Comparison of ENCODE assay signal across 17 mouse cellular contexts in genomic region chr19:5891521-5892258, GRCm38 (mm10). TPM values are rescaled to one million over a fixed set of nuclear protein-coding genes. Genes with fewer than 3 reads are reported as not detected.
DNase-seq lines count a peak whose midpoint lies in the region; ATAC-seq and TF ChIP-seq lines count a peak whose summit lies in the region.
"Had no signal": no experiment of that assay in that cellular context is flagged by ENCODE, and none has a peak within 500 bp of the region (broad histone marks: within the 10 kb centered on the region; RNA-seq: fewer than 3 reads in every experiment).

No protein-coding gene starts in this region.

- no peak for DNase-seq in forebrain, embryonic 10.5 days (ENCODE audit: extremely low spot score, low spot score)
- no peak for DNase-seq in forebrain, postnatal 0 days
- DNase-seq in heart, postnatal 25 days (ENCODE audit: low spot score), result no peak
- DNase-seq in liver, embryonic 13.5 days, result no peak
- DNase-seq in liver, postnatal 0 days, result no peak
- DNase-seq in retina, embryonic 14.5 days (ENCODE audit: low spot score), result no peak
- DNase-seq: cerebellum, adult 18-20 months; gastrocnemius, postnatal 10 days; kidney, adult 11 months; layer of hippocampus, adult 9-11 months; right cerebral cortex, adult 18-20 months had no signal

- no peaks in the 10 kb centered on the region for H3K27me3 ChIP-seq in forebrain, embryonic 10.5 days (ENCODE audit: poor library complexity, severe bottlenecking)
- no peaks in the 10 kb centered on the region for H3K27me3 ChIP-seq in forebrain, postnatal 0 days (ENCODE audit: insufficient read depth, low read length)
- H3K27me3 ChIP-seq in heart, embryonic 15.5 days, result no peaks in the 10 kb centered on the region
- H3K27me3 ChIP-seq in liver, embryonic 13.5 days, result no peaks in the 10 kb centered on the region; the same call in 1 of the 2 replicates
- H3K27me3 ChIP-seq in liver, postnatal 0 days (ENCODE audit: insufficient read depth, low read length), result peaks cover 9% of the 10 kb centered on the region
- H3K27me3 ChIP-seq in limb, embryonic 13.5 days, result no peaks in the 10 kb centered on the region
- H3K27me3 ChIP-seq: CH12.LX had no signal

- H3K4me1 ChIP-seq in forebrain, embryonic 10.5 days, result peaks cover 29% of the 10 kb centered on the region
- peaks cover 11% of the 10 kb centered on the region for H3K4me1 ChIP-seq in forebrain, postnatal 0 days (ENCODE audit: insufficient read depth)
- peaks cover 14% of the 10 kb centered on the region for H3K4me1 ChIP-seq in heart, embryonic 15.5 days (replicated peaks)
- H3K4me1 ChIP-seq in liver, embryonic 13.5 days (replicated peaks), result peaks cover 61% of the 10 kb centered on the region
- peaks cover 21% of the 10 kb centered on the region for H3K4me1 ChIP-seq in liver, postnatal 0 days (ENCODE audit: insufficient read depth)
- H3K4me1 ChIP-seq in limb, embryonic 13.5 days, result peaks cover 19% of the 10 kb centered on the region

- intact Hi-C loops in heart, postnatal 25 days (cut with DNase I), result no loop called here

- no peak for TF ChIP-seq CTCF in forebrain, postnatal 0 days (IDR thresholded peaks at IDR 0.05; ENCODE audit: low read depth)
- no peak for TF ChIP-seq CTCF in liver, postnatal 0 days (IDR thresholded peaks at IDR 0.05; ENCODE audit: low read depth)

- TF ChIP-seq EP300 in liver, postnatal 0 days (IDR thresholded peaks at IDR 0.05; ENCODE audit: low read depth), result no peak

- no peak for ATAC-seq in forebrain, postnatal 0 days
- no peak for ATAC-seq in heart, embryonic 15.5 days (replicated peaks; ENCODE audit: insufficient number of reproducible peaks, insufficient read depth, low FRiP score, low read depth)
- ATAC-seq in liver, embryonic 13.5 days (ENCODE audit: low read depth), result no peak
- no peak for ATAC-seq in liver, postnatal 0 days
- ATAC-seq in limb, embryonic 13.5 days (ENCODE audit: low FRiP score, low read depth), result no peak

- no peak overlapping the region for H3K4me2 ChIP-seq in forebrain, postnatal 0 days (ENCODE audit: low read depth)
- H3K4me2 ChIP-seq in heart, embryonic 15.5 days, result no peak overlapping the region
- H3K4me2 ChIP-seq in liver, embryonic 13.5 days, result 0 out of 2 replicates have a peak overlapping the region, but pooled peaks have one; percentile 97
- no peak overlapping the region for H3K4me2 ChIP-seq in liver, postnatal 0 days (ENCODE audit: low read depth, low read length)
- H3K4me2 ChIP-seq in limb, embryonic 13.5 days (replicated peaks), result peak overlapping the region; percentile 7; the same call in 1 of the 2 replicates

- peak overlapping the region; percentile 7; the same call in 1 of the 2 replicates for H3K4me3 ChIP-seq in forebrain, embryonic 10.5 days
- no peak overlapping the region for H3K4me3 ChIP-seq in forebrain, postnatal 0 days (ENCODE audit: low read depth, low read length)
- H3K4me3 ChIP-seq in heart, embryonic 15.5 days, result no peak overlapping the region
- H3K4me3 ChIP-seq in liver, embryonic 13.5 days (replicated peaks), result no peak overlapping the region
- H3K4me3 ChIP-seq in liver, postnatal 0 days (ENCODE audit: low read depth, low read length), result no peak overlapping the region
- no peak overlapping the region for H3K4me3 ChIP-seq in limb, embryonic 13.5 days

- no peak overlapping the region for H3K9ac ChIP-seq in forebrain, postnatal 0 days
- H3K9ac ChIP-seq in heart, embryonic 15.5 days, result no peak overlapping the region
- H3K9ac ChIP-seq in liver, embryonic 13.5 days, result 0 out of 2 replicates have a peak overlapping the region, but pooled peaks have one; percentile 5
- H3K9ac ChIP-seq in liver, postnatal 0 days (replicated peaks), result no peak overlapping the region
- H3K9ac ChIP-seq in limb, embryonic 13.5 days, result no peak overlapping the region

- peaks cover 39% of the 10 kb centered on the region for H3K36me3 ChIP-seq in forebrain, embryonic 10.5 days (replicated peaks)
- H3K36me3 ChIP-seq in forebrain, postnatal 0 days (ENCODE audit: insufficient read depth), result peaks cover 9% of the 10 kb centered on the region
- peaks cover 13% of the 10 kb centered on the region for H3K36me3 ChIP-seq in heart, embryonic 15.5 days
- H3K36me3 ChIP-seq in liver, embryonic 13.5 days, result peaks cover 30% of the 10 kb centered on the region
- H3K36me3 ChIP-seq in liver, postnatal 0 days (replicated peaks; ENCODE audit: insufficient read depth, low read length), result peaks cover 4% of the 10 kb centered on the region
- peaks cover 23% of the 10 kb centered on the region for H3K36me3 ChIP-seq in limb, embryonic 13.5 days

- H3K27ac ChIP-seq in forebrain, embryonic 10.5 days, result no peak overlapping the region
- H3K27ac ChIP-seq in forebrain, postnatal 0 days (ENCODE audit: low read depth, low read length), result no peak overlapping the region
- H3K27ac ChIP-seq in heart, embryonic 15.5 days, result peak overlapping the region; percentile 10; the same call in 1 of the 2 replicates
- peak overlapping the region; percentile 6; the same call in 1 of the 2 replicates for H3K27ac ChIP-seq in liver, embryonic 13.5 days
- no peak overlapping the region for H3K27ac ChIP-seq in liver, postnatal 0 days (ENCODE audit: low read depth)
- no peak overlapping the region for H3K27ac ChIP-seq in limb, embryonic 13.5 days

- no peaks in the 10 kb centered on the region for H3K9me3 ChIP-seq in forebrain, embryonic 10.5 days
- no peaks in the 10 kb centered on the region for H3K9me3 ChIP-seq in forebrain, postnatal 0 days (ENCODE audit: low read length)
- H3K9me3 ChIP-seq in heart, embryonic 15.5 days (replicated peaks), result no peaks in the 10 kb centered on the region
- H3K9me3 ChIP-seq in liver, embryonic 13.5 days (replicated peaks), result no peaks in the 10 kb centered on the region
- H3K9me3 ChIP-seq in liver, postnatal 0 days (ENCODE audit: low read length), result no peaks in the 10 kb centered on the region
- H3K9me3 ChIP-seq in limb, embryonic 13.5 days, result no peaks in the 10 kb centered on the region

- WGBS in forebrain, embryonic 10.5 days, result 96% methylated on average over 12 of the region's 12 CpGs
- 89% methylated on average over 12 of the region's 12 CpGs for WGBS in forebrain, postnatal 0 days
- 89% methylated on average over 12 of the region's 12 CpGs for WGBS in heart, embryonic 15.5 days
- WGBS in liver, embryonic 13.5 days (ENCODE audit: insufficient replicate concordance), result 88% methylated on average over 12 of the region's 12 CpGs
- 89% methylated on average over 12 of the region's 12 CpGs for WGBS in liver, postnatal 0 days (ENCODE audit: insufficient replicate concordance)
- 89% methylated on average over 12 of the region's 12 CpGs for WGBS in limb, embryonic 13.5 days

RNA-seq across cellular contexts. Expression of gene Tigd3, which starts 2.3 kb away (rescaled TPM):
- 9.0 and 9.1 TPM in 2 replicates for polyA plus RNA-seq in forebrain, embryonic 10.5 days (2016; fragmentation: Nextera tagmentation; extraction: Ambion mirVana)
- total RNA-seq in forebrain, postnatal 0 days (2014; rRNA removed), result 9.9 and 14.2 TPM in 2 replicates
- 8.6 and 10.2 TPM in 2 replicates for polyA plus RNA-seq in forebrain, postnatal 0 days (2015; fragmentation: Nextera tagmentation; extraction: Ambion mirVana)
- 1.2 and 2.0 TPM in 2 replicates for polyA plus RNA-seq in heart, embryonic 15.5 days (2015; fragmentation: Nextera tagmentation; extraction: Ambion mirVana)
- under 1 TPM; 0.22 to 0.68 TPM for total RNA-seq in heart, postnatal 25 days (2021)
- polyA plus RNA-seq in liver, embryonic 13.5 days (2015; fragmentation: Nextera tagmentation; extraction: Ambion mirVana), result 2.5 TPM in 2 replicates
- 1.5 and 1.7 TPM in 2 replicates for polyA plus RNA-seq in liver, postnatal 0 days (2015; fragmentation: Nextera tagmentation; extraction: Ambion mirVana)
- 4.7 and 5.5 TPM in 2 replicates for polyA plus RNA-seq in limb, embryonic 13.5 days (2015; fragmentation: Nextera tagmentation; extraction: Ambion mirVana)

RNA-seq across cellular contexts. Expression of gene Slc25a45, which starts 14.1 kb away (rescaled TPM):
- 1.5 and 2.0 TPM in 2 replicates for polyA plus RNA-seq in forebrain, embryonic 10.5 days (2016; fragmentation: Nextera tagmentation; extraction: Ambion mirVana)
- total RNA-seq in forebrain, postnatal 0 days (2014; rRNA removed), result 2.2 and 2.6 TPM in 2 replicates
- 2.0 and 2.9 TPM in 2 replicates for polyA plus RNA-seq in forebrain, postnatal 0 days (2015; fragmentation: Nextera tagmentation; extraction: Ambion mirVana)
- 3.2 and 4.2 TPM in 2 replicates for polyA plus RNA-seq in heart, embryonic 15.5 days (2015; fragmentation: Nextera tagmentation; extraction: Ambion mirVana)
- 1 to 10 TPM; 3.5 to 4.1 TPM for total RNA-seq in heart, postnatal 25 days (2021)
- 5.7 and 6.8 TPM in 2 replicates for polyA plus RNA-seq in liver, embryonic 13.5 days (2015; fragmentation: Nextera tagmentation; extraction: Ambion mirVana)
- polyA plus RNA-seq in liver, postnatal 0 days (2015; fragmentation: Nextera tagmentation; extraction: Ambion mirVana), result 8.4 and 9.1 TPM in 2 replicates
- 2.3 and 2.4 TPM in 2 replicates for polyA plus RNA-seq in limb, embryonic 13.5 days (2015; fragmentation: Nextera tagmentation; extraction: Ambion mirVana)
- polyA plus RNA-seq: erythroblast, embryonic 14.5 days had no signal

RNA-seq across cellular contexts. Expression of gene Frmd8, which starts 16.6 kb away (rescaled TPM):
- polyA plus RNA-seq in forebrain, embryonic 10.5 days (2016; fragmentation: Nextera tagmentation; extraction: Ambion mirVana), result 36.9 and 40.6 TPM in 2 replicates
- total RNA-seq in forebrain, postnatal 0 days (2014; rRNA removed), result 8.5 and 13.3 TPM in 2 replicates
- 9.0 and 10.3 TPM in 2 replicates for polyA plus RNA-seq in forebrain, postnatal 0 days (2015; fragmentation: Nextera tagmentation; extraction: Ambion mirVana)
- 25.1 and 35.1 TPM in 2 replicates for polyA plus RNA-seq in heart, embryonic 15.5 days (2015; fragmentation: Nextera tagmentation; extraction: Ambion mirVana)
- total RNA-seq in heart, postnatal 25 days (2021), result 10 to 100 TPM in 1 of 2 experiments, 1 to 10 TPM in 1; 8.9 to 11.1 TPM
- polyA plus RNA-seq in liver, embryonic 13.5 days (2015; fragmentation: Nextera tagmentation; extraction: Ambion mirVana), result 13.9 and 15.8 TPM in 2 replicates
- polyA plus RNA-seq in liver, postnatal 0 days (2015; fragmentation: Nextera tagmentation; extraction: Ambion mirVana), result 8.5 and 9.0 TPM in 2 replicates
- polyA plus RNA-seq in limb, embryonic 13.5 days (2015; fragmentation: Nextera tagmentation; extraction: Ambion mirVana), result 30.1 and 32.2 TPM in 2 replicates

RNA-seq across cellular contexts. Expression of gene Dpf2, which starts 21.1 kb away (rescaled TPM):
- polyA plus RNA-seq in forebrain, embryonic 10.5 days (2016; fragmentation: Nextera tagmentation; extraction: Ambion mirVana), result 246 and 247 TPM in 2 replicates
- 52.8 and 64.5 TPM in 2 replicates for total RNA-seq in forebrain, postnatal 0 days (2014; rRNA removed)
- 56.8 and 60.1 TPM in 2 replicates for polyA plus RNA-seq in forebrain, postnatal 0 days (2015; fragmentation: Nextera tagmentation; extraction: Ambion mirVana)
- polyA plus RNA-seq in heart, embryonic 15.5 days (2015; fragmentation: Nextera tagmentation; extraction: Ambion mirVana), result 81.9 and 106 TPM in 2 replicates
- total RNA-seq in heart, postnatal 25 days (2021), result 10 to 100 TPM; 87.4 to 96.1 TPM
- polyA plus RNA-seq in liver, embryonic 13.5 days (2015; fragmentation: Nextera tagmentation; extraction: Ambion mirVana), result 56.7 and 60.0 TPM in 2 replicates
- 28.1 and 32.6 TPM in 2 replicates for polyA plus RNA-seq in liver, postnatal 0 days (2015; fragmentation: Nextera tagmentation; extraction: Ambion mirVana)
- 174 and 185 TPM in 2 replicates for polyA plus RNA-seq in limb, embryonic 13.5 days (2015; fragmentation: Nextera tagmentation; extraction: Ambion mirVana)

RNA-seq across cellular contexts. Expression of gene Cdc42ep2, which starts 32.9 kb away (rescaled TPM):
- polyA plus RNA-seq in forebrain, embryonic 10.5 days (2016; fragmentation: Nextera tagmentation; extraction: Ambion mirVana), result 1.1 and 1.5 TPM in 2 replicates
- 13.3 and 18.4 TPM in 2 replicates for total RNA-seq in forebrain, postnatal 0 days (2014; rRNA removed)
- polyA plus RNA-seq in forebrain, postnatal 0 days (2015; fragmentation: Nextera tagmentation; extraction: Ambion mirVana), result 13.5 and 15.6 TPM in 2 replicates
- polyA plus RNA-seq in heart, embryonic 15.5 days (2015; fragmentation: Nextera tagmentation; extraction: Ambion mirVana), result 10.4 and 13.0 TPM in 2 replicates
- total RNA-seq in heart, postnatal 25 days (2021), result 1 to 10 TPM; 9.1 to 9.8 TPM
- 2.7 and 3.0 TPM in 2 replicates for polyA plus RNA-seq in liver, embryonic 13.5 days (2015; fragmentation: Nextera tagmentation; extraction: Ambion mirVana)
- 3.0 TPM in 2 replicates for polyA plus RNA-seq in liver, postnatal 0 days (2015; fragmentation: Nextera tagmentation; extraction: Ambion mirVana)
- polyA plus RNA-seq in limb, embryonic 13.5 days (2015; fragmentation: Nextera tagmentation; extraction: Ambion mirVana), result 4.7 and 5.3 TPM in 2 replicates
- total RNA-seq: hematopoietic stem cell, adult 5-6 weeks; megakaryocyte-erythroid progenitor cell, adult 5-6 weeks had no signal

Comparison
In these comparisons a context has a peak if more than half of its experiments do, and no peak if none do; other contexts are left out.
1. H3K27ac ChIP-seq: peak in heart, embryonic 15.5 days (single experiment) and liver, embryonic 13.5 days (single experiment); none in forebrain, embryonic 10.5 days (single experiment), forebrain, postnatal 0 days (single experiment), liver, postnatal 0 days (single experiment) and limb, embryonic 13.5 days (single experiment).
2. H3K4me2 ChIP-seq: peak in liver, embryonic 13.5 days (single experiment) and limb, embryonic 13.5 days (single experiment); none in forebrain, postnatal 0 days (single experiment), heart, embryonic 15.5 days (single experiment) and liver, postnatal 0 days (single experiment).